Mouse (Mus musculus): ENCODE results near the gene Rtf2.

- no peak for TF ChIP-seq POLR2A (IDR thresholded peaks at IDR 0.05; ENCODE audit: borderline replicate concordance, control insufficient read depth, low read depth, low read length)
- no peak for TF ChIP-seq CTCF (IDR thresholded peaks at IDR 0.05; ENCODE audit: control insufficient read depth, insufficient read depth, low read length)
These were observed 27.1 kb upstream of the Rtf2 start for GRCm38 (mm10) chr2:172413273-172413672.
